Mouse (Mus musculus) neural tube, embryonic 11.5 days (tissue): Measurements from ENCODE around the gene Abracl. TPM values are rescaled to one million over a fixed set of nuclear protein-coding genes. Genes with fewer than 3 reads are reported as not detected.

Source experiments
- ATAC-seq: fragments of 200-750 bp; cut with Nextera tagmentation; 2 replicates; pipeline ENCODE4 v1.8.0; 2017; ENCODE audit warnings: moderate number of reproducible peaks, mild to moderate bottlenecking, moderate TSS enrichment, moderate library complexity; ENCODE audit not compliant: insufficient read depth, low FRiP score, low TSS enrichment
- DNase-seq: peaks from one replicate; pipeline ENCODE4 v3.0.0-alpha.2; 2015; ENCODE audit warnings: low spot score
- H3K27ac ChIP-seq: fragments of 300-500 bp; sonication (generic); 2 replicates; pipeline ENCODE4 v1.5.1; 2014; ENCODE audit warnings: low read depth, mild to moderate bottlenecking, low read length
- H3K27me3 ChIP-seq: fragments of 300-500 bp; sonication (generic); 2 replicates; pipeline ENCODE4 v1.6.1; 2014; ENCODE audit warnings: mild to moderate bottlenecking, low read length, mixed read lengths; ENCODE audit not compliant: control insufficient read depth, insufficient read depth
- H3K36me3 ChIP-seq: fragments of 300-500 bp; sonication (generic); 2 replicates; pipeline ENCODE4 v1.6.1; 2014; ENCODE audit warnings: mild to moderate bottlenecking, low read length, moderate library complexity, mixed read lengths; ENCODE audit not compliant: control insufficient read depth, insufficient read depth
- H3K4me1 ChIP-seq: fragments of 300-500 bp; sonication (generic); 2 replicates; pipeline ENCODE4 v1.6.1; 2014; ENCODE audit warnings: low read length, mixed read lengths; ENCODE audit not compliant: control insufficient read depth, insufficient read depth
- H3K4me2 ChIP-seq: fragments of 300-500 bp; sonication (generic); 2 replicates; pipeline ENCODE4 v1.6.1; 2014; ENCODE audit warnings: low read depth, mild to moderate bottlenecking, moderate library complexity
- H3K4me3 ChIP-seq: fragments of 300-500 bp; sonication (generic); 2 replicates; pipeline ENCODE4 v1.5.1; 2014; ENCODE audit warnings: low read depth, low read length
- H3K9ac ChIP-seq: fragments of 300-500 bp; sonication (generic); 2 replicates; pipeline ENCODE4 v1.6.1; 2014; ENCODE audit warnings: mild to moderate bottlenecking, low read length
- H3K9me3 ChIP-seq: fragments of 300-500 bp; sonication (generic); 2 replicates; pipeline ENCODE4 v1.6.1; 2016; ENCODE audit warnings: low read length; ENCODE audit not compliant: control insufficient read depth
- WGBS: fragments of 180-500 bp; shearing (Covaris S2); extraction: QIAGEN DNeasy Blood & Tissue Kit; methylation state at CpG from one replicate; pipeline ENCODE4 v1.1.7; 2014; 5-methylcytosine and 5-hydroxymethylcytosine counted together
- polyA plus RNA-seq: library from polyadenylated mRNA; unstranded; fragments of >200 nt; fragmentation: Nextera tagmentation; extraction: Ambion mirVana; gene quantifications from 2 replicates; pipeline ENCODE4 v1.2.1, GENCODE M21; 2014

Gene Abracl
- polyA plus RNA-seq, 1 experiment from 2014 or later = 179 TPM

- ATAC-seq = no peak
- no peak for DNase-seq
- no peak overlapping the region for H3K4me2 ChIP-seq
- no peaks in the 10 kb centered on the region; the same call in 1 of the 2 replicates for H3K4me1 ChIP-seq
- H3K27me3 ChIP-seq = no peaks in the 10 kb centered on the region
- no peaks in the 10 kb centered on the region for H3K9me3 ChIP-seq
- H3K27ac ChIP-seq = no peak overlapping the region
- H3K9ac ChIP-seq = no peak overlapping the region
- 89% methylated on average over 7 of the region's 7 CpGs for WGBS
- no peak overlapping the region for H3K4me3 ChIP-seq
- no peaks in the 10 kb centered on the region for H3K36me3 ChIP-seq
These were observed 41.6 kb upstream of the Abracl start for GRCm38 (mm10) chr10:18064606-18065228.

GRCm38 (mm10) chr10:18061533-18061932 is 38.4 kb upstream of the Abracl start:
- DNase-seq = no peak
- Histone ChIP-seq H3K4me1 (peaks cover 9% of the 10 kb centered on the region), H3K36me3 (no peaks in the 10 kb centered on the region), H3K4me2 (no peak overlapping the region), H3K4me3 (no peak overlapping the region), H3K27me3 (no peaks in the 10 kb centered on the region), H3K9ac (no peak overlapping the region), H3K27ac (no peak overlapping the region), H3K9me3 (no peaks in the 10 kb centered on the region)
- ATAC-seq = no peak
- 93% methylated on average over 4 of the region's 4 CpGs for WGBS

- Histone ChIP-seq H3K27ac (no peak overlapping the region), H3K36me3 (no peaks in the 10 kb centered on the region), H3K4me1 (peaks cover 9% of the 10 kb centered on the region), H3K27me3 (no peaks in the 10 kb centered on the region), H3K4me3 (no peak overlapping the region), H3K9me3 (no peaks in the 10 kb centered on the region), H3K4me2 (no peak overlapping the region), H3K9ac (no peak overlapping the region)
- 87% methylated on average over 2 of the region's 2 CpGs for WGBS
- ATAC-seq (no peak), DNase-seq (no peak)
These were observed 37.7 kb upstream of the Abracl start for GRCm38 (mm10) chr10:18060778-18061177.

- Histone ChIP-seq H3K27me3 (no peaks in the 10 kb centered on the region), H3K4me1 (peaks cover 9% of the 10 kb centered on the region), H3K4me2 (no peak overlapping the region), H3K4me3 (no peak overlapping the region), H3K9ac (no peak overlapping the region), H3K36me3 (no peaks in the 10 kb centered on the region), H3K9me3 (no peaks in the 10 kb centered on the region), H3K27ac (no peak overlapping the region)
- ATAC-seq (no peak), DNase-seq (no peak)
- WGBS = 93% methylated on average over 13 of the region's 13 CpGs
These were observed 36.7 kb upstream of the Abracl start for GRCm38 (mm10) chr10:18059807-18060206.

GRCm38 (mm10) chr10:18058681-18059338 is 35.7 kb upstream of the Abracl start:
- DNase-seq (no peak), ATAC-seq (no peak)
- Histone ChIP-seq H3K9ac (no peak overlapping the region), H3K9me3 (no peaks in the 10 kb centered on the region), H3K27me3 (no peaks in the 10 kb centered on the region), H3K36me3 (no peaks in the 10 kb centered on the region), H3K4me2 (no peak overlapping the region), H3K4me3 (no peak overlapping the region), H3K4me1 (peaks cover 9% of the 10 kb centered on the region), H3K27ac (no peak overlapping the region)
- WGBS = 92% methylated on average over 9 of the region's 9 CpGs

DNA sequence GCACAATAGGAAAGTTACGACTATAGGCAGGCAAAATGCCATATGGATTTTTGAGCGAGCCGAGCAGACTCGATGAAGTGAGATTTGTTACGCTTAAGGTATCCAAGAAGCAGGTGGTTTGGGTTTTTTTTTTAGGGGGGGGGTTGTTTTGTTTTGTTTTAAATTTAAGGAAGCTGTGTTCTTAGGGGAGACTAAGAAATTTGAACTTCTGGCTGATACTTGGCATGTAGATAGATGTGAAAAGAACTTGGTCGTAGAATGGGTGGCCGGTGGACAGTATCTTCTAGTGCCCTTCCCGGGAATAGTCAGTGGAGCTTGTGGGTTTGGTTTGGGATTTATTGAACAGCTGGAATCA is 33.3 kb upstream of the Abracl start:
- Histone ChIP-seq H3K4me3 (peak overlapping the region; percentile 96), H3K9me3 (no peaks in the 10 kb centered on the region), H3K4me2 (peak overlapping the region; percentile 55), H3K36me3 (no peaks in the 10 kb centered on the region), H3K27me3 (no peaks in the 10 kb centered on the region), H3K4me1 (peaks cover 9% of the 10 kb centered on the region), H3K27ac (peak overlapping the region; percentile 94; the same call in 1 of the 2 replicates), H3K9ac (peak overlapping the region; percentile 97)
- no peak for ATAC-seq
- DNase-seq = no peak
- 2% methylated on average over 8 of the region's 8 CpGs for WGBS

DNA sequence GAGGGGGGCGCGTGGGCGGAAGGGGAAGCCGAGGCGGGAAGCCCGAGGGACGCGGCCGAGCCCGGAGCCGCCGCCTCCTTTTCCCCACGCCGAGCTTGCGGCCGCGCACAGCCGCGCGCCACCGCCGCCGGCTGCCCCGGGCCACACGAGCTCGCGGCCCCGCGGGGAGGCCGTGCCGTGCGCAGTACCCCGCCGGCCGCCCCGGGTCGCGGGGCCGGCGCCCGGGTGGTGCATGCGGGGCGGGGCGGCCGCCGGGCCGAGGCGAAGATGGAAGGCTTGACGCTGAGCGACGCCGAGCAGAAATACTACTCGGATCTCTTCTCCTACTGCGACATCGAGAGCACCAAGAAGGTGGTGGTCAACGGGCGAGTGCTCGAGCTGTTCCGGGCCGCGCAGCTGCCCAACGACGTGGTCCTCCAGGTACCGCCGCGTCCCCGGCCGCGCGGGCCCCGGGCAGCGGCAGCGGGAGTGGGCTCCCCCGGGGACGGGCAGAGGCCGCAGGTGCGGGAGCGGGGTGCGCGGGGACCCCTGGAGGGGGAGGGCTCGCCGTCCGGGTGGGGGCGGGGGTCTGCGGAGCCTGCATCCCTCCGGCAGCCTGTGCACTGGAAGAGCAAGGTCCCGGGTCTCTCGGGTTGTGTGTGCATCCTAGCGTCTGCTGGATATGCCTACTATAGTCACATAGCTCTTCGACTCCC is 32.8 kb upstream of the Abracl start, which contains the start of gene Reps1:
TSS of gene Reps1 (plus strand) at position 166 of the 695 bp plus-strand sequence.
- under 1% methylated on average over 59 of the region's 90 CpGs for WGBS
- peak within 1 kb of the TSS; percentile 97 for H3K9ac ChIP-seq
- peaks cover 9% of the 10 kb centered on the region for H3K4me1 ChIP-seq
- ATAC-seq (peak; percentile 80), DNase-seq (peak; percentile 61)
- H3K4me3 ChIP-seq = peak within 1 kb of the TSS; percentile 96
- peak within 1 kb of the TSS; percentile 94 for H3K27ac ChIP-seq
- H3K9me3 ChIP-seq = no peaks in the 10 kb centered on the region
- no peaks in the 10 kb centered on the region for H3K36me3 ChIP-seq
- H3K27me3 ChIP-seq = no peaks in the 10 kb centered on the region
- H3K4me2 ChIP-seq = peak within 1 kb of the TSS; percentile 55

DNA sequence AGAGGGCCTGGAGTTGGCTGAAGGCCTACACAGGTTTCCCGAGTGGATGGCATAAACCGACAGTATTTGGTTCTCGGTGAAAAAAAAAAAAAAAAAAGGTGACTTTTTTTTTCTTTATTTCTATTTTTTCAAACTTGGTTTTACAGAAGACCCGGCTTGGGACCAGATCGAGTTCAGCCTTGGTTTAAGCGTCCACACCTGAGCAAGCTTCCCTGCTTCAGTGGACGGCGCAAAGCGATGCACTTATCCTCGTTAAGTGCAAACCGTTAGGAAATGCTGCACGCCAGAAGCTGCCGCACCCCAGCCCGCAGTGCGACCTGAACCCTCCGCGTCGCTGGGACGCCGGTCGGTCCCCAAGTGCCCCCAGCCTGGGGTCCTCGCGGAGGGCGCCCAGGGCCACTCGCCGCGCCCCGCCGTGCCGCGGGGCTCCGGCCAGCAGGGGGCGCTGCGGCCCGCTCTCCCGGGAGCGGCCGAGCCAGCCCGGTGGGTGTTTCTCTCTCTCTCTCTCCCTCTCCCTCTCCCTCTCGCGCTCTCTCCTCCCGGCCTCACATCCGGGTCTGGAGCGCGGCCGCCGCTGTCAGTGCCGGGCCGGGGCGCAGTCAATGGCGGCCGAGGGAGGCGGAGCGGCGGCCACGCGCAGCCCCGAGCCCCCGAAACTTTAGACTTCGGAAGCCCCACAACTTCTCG is 32.1 kb upstream of the Abracl start:
- Histone ChIP-seq H3K27me3 (no peaks in the 10 kb centered on the region), H3K4me2 (peak overlapping the region; percentile 55), H3K36me3 (no peaks in the 10 kb centered on the region), H3K9ac (peak overlapping the region; percentile 97), H3K27ac (peak overlapping the region; percentile 94), H3K4me3 (peak overlapping the region; percentile 96), H3K4me1 (peaks cover 9% of the 10 kb centered on the region), H3K9me3 (no peaks in the 10 kb centered on the region)
- peak; percentile 98 for ATAC-seq
- DNase-seq = peak; percentile 89
- WGBS = 4% methylated on average over 43 of the region's 61 CpGs
